Mouse (Mus musculus) lung, embryonic 16.5 days (tissue): ENCODE results near the gene Mcf2l. TPM values are rescaled to one million over a fixed set of nuclear protein-coding genes. Genes with fewer than 3 reads are reported as not detected.

ENCODE experiments used
- ATAC-seq: fragments of 200-750 bp; cut with Nextera tagmentation; 2 replicates; pipeline ENCODE4 v1.8.0; 2017; ENCODE audit warnings: low read depth, mild to moderate bottlenecking, moderate library complexity
- H3K27ac ChIP-seq: fragments of 300-500 bp; sonication (generic); 2 replicates; pipeline ENCODE4 v1.5.1; 2014; ENCODE audit warnings: mild to moderate bottlenecking, control low read depth, low read length
- H3K27me3 ChIP-seq: fragments of 300-500 bp; sonication (generic); 2 replicates; pipeline ENCODE4 v1.6.1; 2014; ENCODE audit warnings: low read depth, low read length, mixed read lengths; ENCODE audit not compliant: control insufficient read depth, insufficient read depth
- H3K36me3 ChIP-seq: fragments of 300-500 bp; sonication (generic); 2 replicates; pipeline ENCODE4 v1.6.1; 2014; ENCODE audit warnings: low read length; ENCODE audit not compliant: control insufficient read depth, insufficient read depth
- H3K4me1 ChIP-seq: fragments of 300-500 bp; sonication (generic); replicated peaks from 2 replicates; pipeline ENCODE4 v1.6.1; 2014; ENCODE audit warnings: low read length, mixed read lengths; ENCODE audit not compliant: control insufficient read depth, insufficient read depth
- H3K4me2 ChIP-seq: fragments of 300-500 bp; sonication (generic); 2 replicates; pipeline ENCODE4 v1.6.1; 2014; ENCODE audit warnings: low read depth, low read length, control low read depth
- H3K4me3 ChIP-seq: fragments of 300-500 bp; sonication (generic); 2 replicates; pipeline ENCODE4 v1.5.1; 2014; ENCODE audit warnings: mild to moderate bottlenecking, low read length, control low read depth
- H3K9ac ChIP-seq: fragments of 300-500 bp; sonication (generic); 2 replicates; pipeline ENCODE4 v1.6.1; 2014; ENCODE audit warnings: low read length, control low read depth
- H3K9me3 ChIP-seq: fragments of 300-500 bp; sonication (generic); 2 replicates; pipeline ENCODE4 v1.6.1; 2016; ENCODE audit warnings: low read length; ENCODE audit not compliant: control insufficient read depth
- WGBS: fragments of 180-500 bp; shearing (Covaris S2); extraction: QIAGEN DNeasy Blood & Tissue Kit; methylation state at CpG from one replicate; pipeline ENCODE4 v1.1.7; 2014; 5-methylcytosine and 5-hydroxymethylcytosine counted together
- microRNA-seq: library from miRNA; unstranded; fragments of <30 nt; microRNA quantifications from one replicate; pipeline ENCODE4, GENCODE M21; 2016
- polyA plus RNA-seq: library from polyadenylated mRNA; unstranded; fragments of >200 nt; fragmentation: Nextera tagmentation; extraction: Ambion mirVana; gene quantifications from 2 replicates; pipeline ENCODE4 v1.2.1, GENCODE M21; 2015

Mcf2l gene
- polyA plus RNA-seq, 1 experiment from 2014 or later: 16.1 TPM

DNA sequence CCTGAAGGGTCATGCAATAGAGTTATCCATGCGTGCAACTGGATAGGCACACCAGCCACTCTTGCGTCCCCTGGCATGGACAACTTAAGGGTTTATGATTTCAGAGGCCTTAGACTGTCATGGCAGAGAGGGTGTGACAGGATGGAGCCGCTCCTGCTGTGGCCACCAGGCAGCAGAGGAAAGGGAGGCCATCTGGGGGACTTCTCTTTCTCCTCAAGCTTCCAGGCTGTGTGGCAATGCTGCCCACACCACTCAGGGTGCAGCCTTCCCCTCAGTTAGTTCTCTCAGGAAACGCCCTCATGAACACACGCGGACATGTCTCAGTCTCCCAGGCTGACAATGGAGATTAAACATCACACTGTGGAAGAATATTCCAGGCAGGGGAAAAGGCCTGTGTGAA lies 165.4 kb downstream of the Mcf2l start:
- no peak overlapping the region for H3K9ac ChIP-seq

DNA sequence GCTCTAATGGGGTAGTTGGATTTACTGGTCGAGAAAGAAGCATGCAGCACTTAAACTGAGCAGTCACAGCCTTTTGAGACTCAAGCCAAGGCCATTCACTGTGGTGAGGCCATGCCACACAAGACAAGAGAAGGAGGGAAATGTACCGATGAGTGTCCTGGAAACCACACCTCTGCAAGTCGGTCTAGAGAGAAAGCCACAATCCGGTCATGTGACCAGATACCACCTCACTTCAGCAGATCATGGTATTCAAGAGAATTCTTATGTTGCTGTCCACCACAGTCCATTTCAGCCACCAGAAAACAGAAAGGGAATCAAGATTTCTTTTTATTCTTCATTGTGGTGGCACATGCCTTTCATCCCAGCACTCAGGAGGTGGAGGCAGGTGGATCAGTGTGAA lies 167.9 kb downstream of the Mcf2l start:
- WGBS: 78% methylated on average over 4 of the region's 4 CpGs
- Histone ChIP-seq H3K9me3 (no peaks in the 10 kb centered on the region), H3K9ac (no peak overlapping the region)

More for the DNA sequence above, 165.4 kb downstream of the Mcf2l start:
- Histone ChIP-seq H3K4me3 (no peak overlapping the region), H3K9me3 (no peaks in the 10 kb centered on the region), H3K36me3 (no peaks in the 10 kb centered on the region), H3K4me1 (no peaks in the 10 kb centered on the region), H3K27me3 (no peaks in the 10 kb centered on the region), H3K27ac (no peak overlapping the region), H3K4me2 (no peak overlapping the region)
- ATAC-seq: no peak
- WGBS: 65% methylated on average over 6 of the region's 6 CpGs

DNA sequence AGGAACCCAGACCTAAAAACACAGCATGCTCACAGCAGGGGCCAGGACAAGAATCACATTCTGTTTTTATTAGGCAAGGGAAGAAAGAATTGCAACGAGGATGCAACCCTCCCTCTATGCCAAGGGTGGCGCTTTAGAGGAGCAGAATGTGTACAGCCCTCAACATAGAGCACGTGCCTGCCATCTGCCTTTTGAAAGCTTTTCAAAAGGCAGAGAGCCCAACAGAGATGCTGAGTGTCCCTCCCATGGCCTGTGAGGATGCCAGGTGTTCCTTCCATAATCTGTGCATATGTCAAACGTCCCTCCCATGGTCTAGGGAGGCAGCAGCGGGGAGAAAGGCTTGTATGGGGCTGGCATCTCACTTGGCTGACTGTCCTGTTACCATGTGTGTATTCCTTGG lies 174.0 kb downstream of the Mcf2l start:
- Histone ChIP-seq H3K4me1 (no peaks in the 10 kb centered on the region), H3K4me2 (no peak overlapping the region), H3K4me3 (no peak overlapping the region), H3K27me3 (no peaks in the 10 kb centered on the region), H3K27ac (no peak overlapping the region), H3K36me3 (no peaks in the 10 kb centered on the region), H3K9ac (no peak overlapping the region), H3K9me3 (no peaks in the 10 kb centered on the region)
- WGBS: 57% methylated on average over 5 of the region's 5 CpGs
- no peak for ATAC-seq

More for the DNA sequence above, 167.9 kb downstream of the Mcf2l start:
- no peaks in the 10 kb centered on the region for H3K27me3 ChIP-seq
- H3K4me3 ChIP-seq: no peak overlapping the region
- H3K27ac ChIP-seq: no peak overlapping the region
- no peak overlapping the region for H3K4me2 ChIP-seq
- no peaks in the 10 kb centered on the region for H3K36me3 ChIP-seq
- no peak for ATAC-seq
- no peaks in the 10 kb centered on the region for H3K4me1 ChIP-seq

DNA sequence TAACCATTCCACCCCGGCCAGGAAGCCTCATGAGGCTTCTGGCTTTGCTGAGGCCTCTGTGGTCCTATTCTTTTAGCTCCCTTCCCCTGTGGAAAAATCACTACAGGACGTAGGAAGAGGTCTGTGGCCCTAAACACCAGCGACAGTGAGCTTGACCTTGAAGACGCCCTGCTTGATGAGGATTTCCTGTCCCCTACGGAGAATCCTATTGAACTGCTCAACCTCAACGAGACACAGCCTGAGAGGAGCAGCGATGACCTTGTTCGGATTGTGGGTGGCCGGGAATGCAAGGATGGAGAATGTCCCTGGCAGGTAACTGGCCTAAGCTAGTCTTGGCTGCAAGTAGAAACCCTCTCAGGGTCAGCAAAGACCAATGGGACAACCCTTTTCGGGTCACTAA lies 176.9 kb downstream of the Mcf2l start:
- no peaks in the 10 kb centered on the region for H3K9me3 ChIP-seq
- H3K27ac ChIP-seq: no peak overlapping the region
- H3K4me1 ChIP-seq: no peaks in the 10 kb centered on the region
- WGBS: 79% methylated on average over 10 of the region's 10 CpGs
- no peaks in the 10 kb centered on the region for H3K36me3 ChIP-seq
- H3K9ac ChIP-seq: no peak overlapping the region
- no peak overlapping the region for H3K4me3 ChIP-seq
- no peak overlapping the region for H3K4me2 ChIP-seq
- no peaks in the 10 kb centered on the region for H3K27me3 ChIP-seq
- ATAC-seq: no peak

DNA sequence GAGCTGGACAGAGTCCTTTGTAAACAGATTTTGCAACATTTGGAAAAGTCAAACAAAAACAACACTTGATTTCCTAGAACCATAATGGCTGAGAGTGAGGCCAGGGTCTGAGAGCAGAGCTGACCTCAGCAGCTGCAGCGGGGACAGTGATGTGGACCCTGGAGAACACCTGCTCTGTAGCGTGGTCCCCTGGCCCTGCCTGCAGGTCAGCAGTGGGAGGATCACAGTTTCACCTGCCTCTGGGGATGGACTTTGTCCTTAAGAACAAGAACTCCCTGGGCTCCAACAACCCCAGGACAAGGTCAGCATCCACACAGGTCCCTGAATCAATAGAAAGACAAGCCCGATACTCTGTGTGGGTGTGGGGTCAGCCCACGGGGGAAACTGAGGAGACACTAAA lies 183.7 kb downstream of the Mcf2l start:
- 75% methylated on average over 4 of the region's 4 CpGs for WGBS
- no peak overlapping the region for H3K4me3 ChIP-seq
- no peaks in the 10 kb centered on the region for H3K9me3 ChIP-seq
- H3K27me3 ChIP-seq: no peaks in the 10 kb centered on the region
- no peaks in the 10 kb centered on the region for H3K36me3 ChIP-seq
- H3K4me2 ChIP-seq: no peak overlapping the region
- no peak overlapping the region for H3K9ac ChIP-seq
- no peak overlapping the region for H3K27ac ChIP-seq
- no peak for ATAC-seq
- H3K4me1 ChIP-seq: no peaks in the 10 kb centered on the region

DNA sequence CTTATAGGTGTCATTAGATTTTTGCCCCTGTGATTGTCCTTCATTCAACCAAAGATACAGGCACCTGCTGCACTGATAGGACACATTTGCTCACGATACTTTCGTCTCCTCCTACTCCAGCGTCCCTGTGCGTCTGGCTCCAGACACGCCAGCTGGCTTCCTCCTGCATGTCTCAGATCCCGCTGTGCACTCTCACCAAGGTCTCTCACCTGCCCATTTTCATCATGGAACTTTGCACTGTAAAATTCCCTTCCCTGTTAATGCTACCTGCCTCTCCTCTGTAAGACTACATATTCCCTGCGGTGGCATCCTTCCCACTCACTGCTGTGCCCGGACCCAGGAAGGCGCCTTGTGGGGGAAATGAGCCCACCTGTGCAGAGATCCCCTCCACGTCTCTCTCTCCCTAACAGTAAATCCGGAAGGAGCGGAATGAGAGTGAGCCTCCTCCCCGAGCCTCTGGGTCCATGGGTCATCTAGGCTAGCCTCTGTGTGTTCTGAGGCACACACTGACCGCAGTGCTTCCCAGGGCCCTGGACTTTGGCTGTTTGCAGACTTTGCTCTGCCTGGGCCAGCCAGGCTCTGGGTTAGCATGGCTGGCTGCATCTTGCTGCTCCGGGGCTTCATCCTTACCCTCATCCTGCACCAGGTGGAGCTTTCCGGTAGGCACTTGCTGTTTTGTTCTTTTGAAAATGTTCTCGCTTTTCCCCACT lies 187.0 kb downstream of the Mcf2l start, which contains the start of gene Proz:
Proz (plus strand) TSS at position 474 of the 710 bp plus-strand sequence.
- H3K9ac ChIP-seq: no peak within 1 kb of the TSS
- no peaks in the 10 kb centered on the region for H3K9me3 ChIP-seq
- H3K27me3 ChIP-seq: no peaks in the 10 kb centered on the region
- no peak within 1 kb of the TSS for H3K27ac ChIP-seq
- WGBS: 73% methylated on average over 17 of the region's 17 CpGs
- no peak within 1 kb of the TSS for H3K4me3 ChIP-seq
- H3K4me2 ChIP-seq: no peak within 1 kb of the TSS
- 0 out of 2 replicates have a peak, but pooled peaks cover 2% of the 10 kb centered on the region for H3K4me1 ChIP-seq
- no peak for ATAC-seq
- no peaks in the 10 kb centered on the region for H3K36me3 ChIP-seq

- ATAC-seq: peak; percentile 34; the same call in 1 of the 2 replicates
- WGBS: 43% methylated on average over 16 of the region's 16 CpGs
Observed at GRCm38 (mm10) chr8:13063112-13063511, 189.5 kb downstream of the Mcf2l start.

More at GRCm38 (mm10) chr8:13063112-13063511, 189.5 kb downstream of the Mcf2l start:
- H3K4me3 ChIP-seq: no peak overlapping the region
- no peaks in the 10 kb centered on the region for H3K9me3 ChIP-seq
- 0 out of 2 replicates have a peak, but pooled peaks cover 2% of the 10 kb centered on the region for H3K4me1 ChIP-seq
- no peak overlapping the region for H3K27ac ChIP-seq
- H3K36me3 ChIP-seq: no peaks in the 10 kb centered on the region
- H3K4me2 ChIP-seq: peak overlapping the region; percentile 34; the same call in 1 of the 2 replicates
- no peaks in the 10 kb centered on the region for H3K27me3 ChIP-seq
- no peak overlapping the region for H3K9ac ChIP-seq

Small RNA genes lying within 50 kb of the gene (microRNA-seq; reads per million reads assigned to microRNA genes)
- not detected for gene Gm38671

Other genes with a start within 250 kb of the Mcf2l start
- 45.3 and 47.4 TPM in 2 replicates for gene Tubgcp3, start 201.6 kb upstream of the Mcf2l start, polyA plus RNA-seq
- 15.7 and 19.3 TPM in 2 replicates for gene Atp11a, start 116.8 kb upstream of the Mcf2l start, polyA plus RNA-seq
- 0.75 and 1.1 TPM in 2 replicates for gene F7, start 152.2 kb downstream of the Mcf2l start, polyA plus RNA-seq
- 1.6 and 4.6 TPM in 2 replicates for gene F10, start 163.5 kb downstream of the Mcf2l start, polyA plus RNA-seq
- gene Proz, start 187.1 kb downstream of the Mcf2l start, polyA plus RNA-seq: 0.33 and 1.2 TPM in 2 replicates
- 36.4 and 38.4 TPM in 2 replicates for gene Pcid2, start 231.7 kb downstream of the Mcf2l start, polyA plus RNA-seq
- 93.9 and 101 TPM in 2 replicates for gene Cul4a, start 231.8 kb downstream of the Mcf2l start, polyA plus RNA-seq